Mouse (Mus musculus) midbrain, embryonic 14.5 days (tissue): ENCODE measurements at regions not wholly inside any gene's neighbourhood (a gene's known extent, or its start where the extent isn't known, plus 50 kb on each side); places are given as distances from the start of the nearest gene placed in this dataset.

ENCODE experiments used
- ATAC-seq: fragments of 200-750 bp; cut with Nextera tagmentation; 2 replicates; pipeline ENCODE4 v1.8.0; 2017; ENCODE audit warnings: moderate number of reproducible peaks, moderate library complexity; ENCODE audit not compliant: low FRiP score, low TSS enrichment
- DNase-seq: peaks from one replicate; pipeline ENCODE4 v3.0.0-alpha.2; 2015
- H3K27ac ChIP-seq: fragments of 300-500 bp; sonication (generic); replicated peaks from 2 replicates; pipeline ENCODE4 v1.5.1; 2014; ENCODE audit warnings: mild to moderate bottlenecking, low read depth, low read length, moderate library complexity
- H3K27me3 ChIP-seq: fragments of 300-500 bp; sonication (generic); 2 replicates; pipeline ENCODE4 v1.6.1; 2014; ENCODE audit warnings: low read length, control low read depth, mixed read lengths; ENCODE audit not compliant: control insufficient read depth, insufficient read depth
- H3K36me3 ChIP-seq: fragments of 300-500 bp; sonication (generic); 2 replicates; pipeline ENCODE4 v1.6.1; 2014; ENCODE audit warnings: low read length, control low read depth; ENCODE audit not compliant: control insufficient read depth, insufficient read depth
- H3K4me1 ChIP-seq: fragments of 300-500 bp; sonication (generic); 2 replicates; pipeline ENCODE4 v1.6.1; 2014; ENCODE audit warnings: mild to moderate bottlenecking, antibody characterized with exemption, low read length, control low read depth; ENCODE audit not compliant: control insufficient read depth, insufficient read depth
- H3K4me2 ChIP-seq: fragments of 300-500 bp; sonication (generic); 2 replicates; pipeline ENCODE4 v1.6.1; 2014; ENCODE audit warnings: mild to moderate bottlenecking, low read length, moderate library complexity
- H3K4me3 ChIP-seq: fragments of 300-500 bp; sonication (generic); replicated peaks from 2 replicates; pipeline ENCODE4 v1.5.1; 2014; ENCODE audit warnings: low read depth, low read length
- H3K9ac ChIP-seq: fragments of 300-500 bp; sonication (generic); replicated peaks from 2 replicates; pipeline ENCODE4 v1.6.1; 2014; ENCODE audit warnings: mild to moderate bottlenecking, low read length, moderate library complexity
- H3K9me3 ChIP-seq: fragments of 300-500 bp; sonication (generic); 2 replicates; pipeline ENCODE4 v1.6.1; 2016; ENCODE audit warnings: low read length, control low read depth, mixed read lengths; ENCODE audit not compliant: control insufficient read depth
- WGBS: fragments of 180-500 bp; shearing (Covaris S2); extraction: QIAGEN DNeasy Blood & Tissue Kit; methylation state at CpG from one replicate; pipeline ENCODE4 v1.1.7; 2014; 5-methylcytosine and 5-hydroxymethylcytosine counted together

DNA sequence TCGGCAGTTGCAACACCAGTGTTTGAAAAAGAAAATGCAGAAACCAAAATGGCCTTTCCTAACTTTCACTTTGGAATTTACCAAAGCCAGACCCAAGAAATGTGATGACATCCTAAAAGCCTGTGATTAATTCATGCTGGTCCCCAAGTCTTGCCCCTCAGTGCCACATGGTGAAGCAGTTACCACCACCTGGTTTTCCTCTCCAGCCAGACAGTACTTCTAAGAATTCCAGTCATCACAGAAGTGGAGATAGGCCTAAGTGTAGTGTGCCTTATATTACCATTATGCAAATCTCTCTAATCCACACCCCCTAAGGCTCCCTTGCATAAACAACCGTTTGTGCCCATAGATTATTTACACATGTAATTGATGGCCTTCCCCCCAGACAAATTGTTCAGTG, 311.0 kb downstream of the Cxcl12 start:
- Histone ChIP-seq H3K27me3 (no peaks in the 10 kb centered on the region), H3K9me3 (no peaks in the 10 kb centered on the region), H3K4me1 (no peaks in the 10 kb centered on the region), H3K9ac (no peak overlapping the region), H3K4me2 (no peak overlapping the region), H3K4me3 (no peak overlapping the region), H3K27ac (no peak overlapping the region), H3K36me3 (no peaks in the 10 kb centered on the region)
- DNase-seq (no peak), ATAC-seq (no peak)
- WGBS, result 59% methylated on average over 2 of the region's 2 CpGs

GRCm38 (mm10) chr6:117480396-117480795, 312.1 kb downstream of the Cxcl12 start:
- ATAC-seq (no peak), DNase-seq (no peak)
- Histone ChIP-seq H3K4me3 (no peak overlapping the region), H3K27ac (no peak overlapping the region), H3K9ac (no peak overlapping the region), H3K27me3 (no peaks in the 10 kb centered on the region), H3K4me2 (no peak overlapping the region), H3K4me1 (no peaks in the 10 kb centered on the region), H3K9me3 (no peaks in the 10 kb centered on the region), H3K36me3 (no peaks in the 10 kb centered on the region)
- WGBS, result 90% methylated on average over 2 of the region's 2 CpGs

DNA sequence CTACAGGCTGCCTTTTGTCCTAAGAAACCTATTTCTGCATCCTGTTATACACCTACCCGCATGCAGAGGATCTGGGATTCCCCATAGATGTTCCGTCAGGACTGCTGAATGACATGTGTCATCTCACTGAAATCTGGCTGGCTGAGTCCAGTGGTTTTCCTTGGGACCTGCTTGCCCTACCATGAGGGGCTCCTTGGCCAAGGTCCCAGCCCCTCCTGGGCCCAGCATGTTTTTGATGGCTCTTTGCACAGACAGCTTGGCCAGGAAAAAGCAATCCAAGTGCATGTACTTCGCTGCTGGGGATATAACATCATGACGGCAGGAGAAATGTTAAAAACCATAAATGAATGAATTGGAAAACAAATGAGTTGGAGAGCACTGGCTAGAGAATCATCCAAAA, 320.8 kb downstream of the Cxcl12 start:
- H3K4me3 ChIP-seq, result no peak overlapping the region
- no peak overlapping the region for H3K27ac ChIP-seq
- WGBS, result 94% methylated on average over 4 of the region's 4 CpGs
- H3K9me3 ChIP-seq, result no peaks in the 10 kb centered on the region
- no peaks in the 10 kb centered on the region for H3K27me3 ChIP-seq
- H3K36me3 ChIP-seq, result no peaks in the 10 kb centered on the region
- no peaks in the 10 kb centered on the region for H3K4me1 ChIP-seq
- ATAC-seq (no peak), DNase-seq (no peak)
- H3K9ac ChIP-seq, result no peak overlapping the region
- no peak overlapping the region for H3K4me2 ChIP-seq

DNA sequence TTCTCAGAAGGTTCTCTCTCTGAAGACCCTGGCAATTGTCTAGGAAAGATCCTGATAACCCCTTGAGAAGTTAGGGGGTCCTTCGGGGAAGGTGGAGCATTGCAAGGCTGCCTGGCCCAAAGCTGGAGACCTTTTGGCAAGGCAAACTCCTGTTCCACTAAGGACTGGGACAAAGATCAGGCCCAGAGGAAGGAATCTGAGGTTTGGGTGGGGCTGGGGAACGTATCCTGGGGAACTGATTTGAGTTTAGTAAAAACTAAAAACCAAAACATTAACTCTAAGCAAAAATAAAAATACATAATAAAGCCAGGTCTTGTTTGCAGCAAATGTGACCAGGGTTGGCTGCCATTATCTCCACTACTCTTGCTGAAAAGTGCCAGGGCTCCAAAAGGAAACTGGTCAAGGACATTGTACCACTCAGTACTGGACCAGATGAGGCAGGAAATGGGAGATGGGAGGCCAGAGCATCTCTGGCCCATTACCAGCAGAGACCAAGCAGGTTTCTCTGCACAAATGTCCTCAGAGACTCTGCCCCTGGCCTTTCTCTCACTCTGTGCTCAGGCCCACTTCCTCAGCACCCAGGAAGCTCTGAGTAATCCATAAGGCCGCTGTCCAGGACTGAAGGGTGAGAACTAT, 321.5 kb downstream of the Cxcl12 start:
- H3K4me3 ChIP-seq, result no peak overlapping the region
- H3K27me3 ChIP-seq, result no peaks in the 10 kb centered on the region
- H3K4me1 ChIP-seq, result no peaks in the 10 kb centered on the region
- no peaks in the 10 kb centered on the region for H3K9me3 ChIP-seq
- no peak overlapping the region for H3K9ac ChIP-seq
- no peak for ATAC-seq
- H3K27ac ChIP-seq, result no peak overlapping the region
- no peak overlapping the region for H3K4me2 ChIP-seq
- no peaks in the 10 kb centered on the region for H3K36me3 ChIP-seq
- WGBS, result 84% methylated on average over 3 of the region's 3 CpGs
- no peak for DNase-seq

GRCm38 (mm10) chr6:117494971-117495370, 326.6 kb downstream of the Cxcl12 start:
- Histone ChIP-seq H3K4me1 (no peaks in the 10 kb centered on the region), H3K9me3 (no peaks in the 10 kb centered on the region), H3K36me3 (no peaks in the 10 kb centered on the region), H3K9ac (no peak overlapping the region), H3K27ac (no peak overlapping the region), H3K4me2 (no peak overlapping the region), H3K4me3 (no peak overlapping the region), H3K27me3 (no peaks in the 10 kb centered on the region)
- WGBS, result 90% methylated on average over 1 of the region's 1 CpGs
- DNase-seq (no peak), ATAC-seq (no peak)

- Histone ChIP-seq H3K27ac (no peak overlapping the region), H3K4me3 (no peak overlapping the region), H3K27me3 (no peaks in the 10 kb centered on the region), H3K4me1 (no peaks in the 10 kb centered on the region), H3K9ac (no peak overlapping the region), H3K9me3 (no peaks in the 10 kb centered on the region), H3K36me3 (no peaks in the 10 kb centered on the region), H3K4me2 (no peak overlapping the region)
- WGBS, result 82% methylated on average over 5 of the region's 5 CpGs
- DNase-seq (no peak), ATAC-seq (no peak)
These were observed 329.0 kb downstream of the Cxcl12 start for GRCm38 (mm10) chr6:117497337-117497736.

DNA sequence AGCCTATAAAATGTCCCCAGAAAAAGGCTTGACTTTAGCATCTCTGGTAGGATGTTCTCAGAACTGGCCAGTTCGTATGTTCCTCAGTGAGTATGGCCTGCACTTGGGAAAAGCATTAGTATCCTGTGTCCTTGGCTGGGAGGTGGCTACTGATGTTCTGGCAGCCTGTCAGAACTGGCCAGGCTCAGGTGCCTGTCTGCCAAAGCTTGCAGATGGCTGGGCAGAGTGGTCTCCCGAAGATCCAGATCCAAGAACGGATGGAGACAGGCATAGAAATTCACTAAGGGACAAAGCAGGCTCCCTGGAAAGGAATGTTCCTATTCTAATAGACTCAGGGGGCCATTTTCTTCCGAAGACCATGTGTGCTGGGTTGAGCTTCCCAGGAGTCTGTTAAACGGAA, 329.6 kb downstream of the Cxcl12 start:
- 95% methylated on average over 5 of the region's 5 CpGs for WGBS
- Histone ChIP-seq H3K27ac (no peak overlapping the region), H3K4me3 (no peak overlapping the region), H3K36me3 (no peaks in the 10 kb centered on the region), H3K4me2 (no peak overlapping the region), H3K9ac (no peak overlapping the region), H3K4me1 (no peaks in the 10 kb centered on the region), H3K27me3 (no peaks in the 10 kb centered on the region), H3K9me3 (no peaks in the 10 kb centered on the region)
- DNase-seq, result no peak
- ATAC-seq, result no peak

- WGBS, result 77% methylated on average over 5 of the region's 5 CpGs
- Histone ChIP-seq H3K4me2 (no peak overlapping the region), H3K27me3 (no peaks in the 10 kb centered on the region), H3K4me3 (no peak overlapping the region), H3K27ac (no peak overlapping the region), H3K4me1 (no peaks in the 10 kb centered on the region), H3K9me3 (no peaks in the 10 kb centered on the region), H3K9ac (no peak overlapping the region), H3K36me3 (no peaks in the 10 kb centered on the region)
- ATAC-seq (no peak), DNase-seq (no peak)
These were observed 334.0 kb downstream of the Cxcl12 start for GRCm38 (mm10) chr6:117502346-117502745.

GRCm38 (mm10) chr6:117504771-117505170, 336.2 kb upstream of the Zfp637 start:
- H3K4me3 ChIP-seq, result no peak overlapping the region

More at GRCm38 (mm10) chr6:117504771-117505170, 336.2 kb upstream of the Zfp637 start:
- Histone ChIP-seq H3K9ac (no peak overlapping the region), H3K4me1 (no peaks in the 10 kb centered on the region), H3K27ac (no peak overlapping the region), H3K27me3 (no peaks in the 10 kb centered on the region), H3K9me3 (no peaks in the 10 kb centered on the region), H3K4me2 (no peak overlapping the region), H3K36me3 (no peaks in the 10 kb centered on the region)
- no peak for DNase-seq
- 85% methylated on average over 10 of the region's 10 CpGs for WGBS
- ATAC-seq, result no peak
